Mouse (Mus musculus): ENCODE measurements around the gene Atf3.

GRCm38 (mm10) chr1:191132240-191132639 lies 85.6 kb downstream of the Atf3 start:
- TF ChIP-seq POLR2A (IDR thresholded peaks at IDR 0.05; ENCODE audit: insufficient read depth, low read length), result no peak
- TF ChIP-seq CTCF (IDR thresholded peaks at IDR 0.05; ENCODE audit: low read depth, low read length), result no peak
